Mouse (Mus musculus) heart, embryonic 10.5 days (tissue): ENCODE data around the gene Amd2. TPM values are rescaled to one million over a fixed set of nuclear protein-coding genes. Genes with fewer than 3 reads are reported as not detected.

Source experiments
- DNase-seq: peaks from one replicate; pipeline ENCODE4 v3.0.0-alpha.2; 2017; ENCODE audit warnings: low spot score
- H3K27ac ChIP-seq: fragments of 300-500 bp; sonication (generic); 2 replicates; pipeline ENCODE4 v1.5.1; 2016; ENCODE audit warnings: mild to moderate bottlenecking
- H3K27me3 ChIP-seq: fragments of 300-500 bp; sonication (generic); 2 replicates; pipeline ENCODE4 v1.6.1; 2016; ENCODE audit warnings: mild to moderate bottlenecking; ENCODE audit not compliant: poor library complexity, insufficient read depth, severe bottlenecking
- H3K36me3 ChIP-seq: fragments of 300-500 bp; sonication (generic); 2 replicates; pipeline ENCODE4 v1.6.1; 2016; ENCODE audit warnings: mild to moderate bottlenecking, moderate library complexity
- H3K4me1 ChIP-seq: fragments of 300-500 bp; sonication (generic); 2 replicates; pipeline ENCODE4 v1.6.1; 2016; ENCODE audit warnings: mild to moderate bottlenecking
- H3K4me3 ChIP-seq: fragments of 300-500 bp; sonication (generic); 2 replicates; pipeline ENCODE4 v1.5.1; 2016; ENCODE audit warnings: mild to moderate bottlenecking, moderate library complexity
- H3K9me3 ChIP-seq: fragments of 300-500 bp; sonication (generic); 2 replicates; pipeline ENCODE4 v1.6.1; 2016; ENCODE audit warnings: mild to moderate bottlenecking, moderate library complexity
- WGBS: fragments of 180-500 bp; shearing (Covaris S2); methylation state at CpG from one replicate; pipeline ENCODE4 v1.1.7; 2016; 5-methylcytosine and 5-hydroxymethylcytosine counted together
- polyA plus RNA-seq: library from polyadenylated mRNA; unstranded; fragments of >200 nt; fragmentation: Nextera tagmentation; extraction: Ambion mirVana; gene quantifications from 2 replicates; pipeline ENCODE4 v1.2.1, GENCODE M21; 2016

The Amd2 gene
- 2.1 and 3.2 TPM in 2 replicates for polyA plus RNA-seq

DNA sequence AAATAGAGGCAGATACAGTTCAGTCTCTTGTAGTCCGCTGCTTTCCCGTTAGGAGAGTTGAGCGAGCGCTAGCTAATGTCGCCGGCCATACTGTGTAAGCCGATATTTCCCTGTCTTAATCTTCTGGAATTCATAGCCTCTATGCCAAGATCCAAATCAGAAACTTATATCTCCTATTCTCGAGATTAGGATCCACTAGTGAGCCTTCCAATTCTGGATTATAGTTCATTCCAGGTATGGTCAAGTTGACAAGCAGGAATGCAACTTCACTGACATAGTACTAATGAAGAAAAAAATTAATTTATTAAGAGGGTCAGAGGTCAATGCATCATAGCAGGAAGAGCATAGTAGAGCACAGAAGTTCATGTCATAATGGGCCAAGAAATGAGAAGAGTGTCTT is at the start of gene Amd2:
TSS of gene Amd2 (minus strand) at position 101 of the 400 bp plus-strand sequence.
- 91% methylated on average over 8 of the region's 8 CpGs for WGBS
- Histone ChIP-seq H3K36me3 (no peaks in the 10 kb centered on the region), H3K27ac (no peak within 1 kb of the TSS), H3K27me3 (no peaks in the 10 kb centered on the region), H3K9me3 (no peaks in the 10 kb centered on the region), H3K4me3 (no peak within 1 kb of the TSS), H3K4me1 (no peaks in the 10 kb centered on the region)
- no peak for DNase-seq

- Histone ChIP-seq H3K27ac (no peak overlapping the region), H3K27me3 (no peaks in the 10 kb centered on the region), H3K9me3 (no peaks in the 10 kb centered on the region), H3K4me1 (no peaks in the 10 kb centered on the region), H3K4me3 (no peak overlapping the region), H3K36me3 (no peaks in the 10 kb centered on the region)
- whole genome bisulfite sequencing = 73% methylated on average over 3 of the region's 3 CpGs
- DNase-seq = no peak
These were observed 49.6 kb upstream of the Amd2 start for GRCm38 (mm10) chr10:35761280-35761679.

GRCm38 (mm10) chr10:35737639-35738038 is 25.9 kb upstream of the Amd2 start:
- Histone ChIP-seq H3K27ac (no peak overlapping the region), H3K4me3 (no peak overlapping the region), H3K27me3 (no peaks in the 10 kb centered on the region), H3K36me3 (no peaks in the 10 kb centered on the region), H3K9me3 (no peaks in the 10 kb centered on the region), H3K4me1 (no peaks in the 10 kb centered on the region)
- 81% methylated on average over 2 of the region's 2 CpGs for WGBS
- no peak for DNase-seq

- no peak for DNase-seq
These were observed 2.6 kb upstream of the Amd2 start for GRCm38 (mm10) chr10:35714266-35714665.

More at GRCm38 (mm10) chr10:35714266-35714665, 2.6 kb upstream of the Amd2 start:
- Histone ChIP-seq H3K27me3 (no peaks in the 10 kb centered on the region), H3K9me3 (no peaks in the 10 kb centered on the region), H3K4me1 (no peaks in the 10 kb centered on the region), H3K4me3 (no peak overlapping the region), H3K27ac (no peak overlapping the region), H3K36me3 (no peaks in the 10 kb centered on the region)
